Mouse (Mus musculus): ENCODE data around the gene Gm15262. TPM values are rescaled to one million over a fixed set of nuclear protein-coding genes. Genes with fewer than 3 reads are reported as not detected.
"Not testable (repeated sequence)": the region's sequence is repeated elsewhere in the genome, so short reads cannot be mapped to it uniquely, and the experiment has no call there.

The Gm15262 gene
- polyA plus RNA-seq (2015; fragmentation: Nextera tagmentation; extraction: Ambion mirVana) = not detected in 2 replicates

- H3K27ac ChIP-seq; H3K4me3 ChIP-seq; H3K4me2 ChIP-seq (replicated peaks); H3K4me1 ChIP-seq; H3K9me3 ChIP-seq; H3K36me3 ChIP-seq; H3K27me3 ChIP-seq; H3K9ac ChIP-seq; ATAC-seq (ENCODE audit: low FRiP score, low read depth): not testable (repeated sequence)
- 80% methylated on average over 2 of the region's 2 CpGs for WGBS
These were observed at the start of gene Gm15262 for GRCm38 (mm10) chrX:161287156-161287555. Gene Gm15262, plus strand, starts transcription at chrX:161287456.

- no peaks in the 10 kb centered on the region for H3K4me1 ChIP-seq
- no peak overlapping the region for H3K9ac ChIP-seq
- H3K36me3 ChIP-seq = no peaks in the 10 kb centered on the region
- H3K27me3 ChIP-seq = peaks cover 13% of the 10 kb centered on the region; the same call in 1 of the 2 replicates
- no peak for ATAC-seq (ENCODE audit: low FRiP score, low read depth)
- H3K27ac ChIP-seq = no peak overlapping the region
- no peak overlapping the region for H3K4me2 ChIP-seq (replicated peaks)
- 81% methylated on average over 1 of the region's 1 CpGs for WGBS
- H3K9me3 ChIP-seq = no peaks in the 10 kb centered on the region
- no peak overlapping the region for H3K4me3 ChIP-seq
These were observed 20.9 kb downstream of the Gm15262 start for GRCm38 (mm10) chrX:161308131-161308530.

GRCm38 (mm10) chrX:161316443-161316842 lies 29.2 kb downstream of the Gm15262 start:
- Histone ChIP-seq H3K4me1 (no peaks in the 10 kb centered on the region), H3K4me3 (no peak overlapping the region), H3K4me2 (replicated peaks) (no peak overlapping the region), H3K27me3 (peaks cover 4% of the 10 kb centered on the region; the same call in 1 of the 2 replicates), H3K9me3 (no peaks in the 10 kb centered on the region), H3K36me3 (no peaks in the 10 kb centered on the region), H3K27ac (no peak overlapping the region), H3K9ac (no peak overlapping the region)
- ATAC-seq (ENCODE audit: low FRiP score, low read depth) = no peak

- Histone ChIP-seq H3K4me3 (no peak overlapping the region), H3K27ac (no peak overlapping the region), H3K9me3 (no peaks in the 10 kb centered on the region), H3K4me1 (no peaks in the 10 kb centered on the region), H3K36me3 (no peaks in the 10 kb centered on the region), H3K27me3 (peaks cover 8% of the 10 kb centered on the region; the same call in 1 of the 2 replicates), H3K9ac (no peak overlapping the region), H3K4me2 (replicated peaks) (no peak overlapping the region)
- 40% methylated on average over 11 of the region's 11 CpGs for WGBS
- ATAC-seq (ENCODE audit: low FRiP score, low read depth) = no peak
These were observed 83.7 kb downstream of the Gm15262 start for GRCm38 (mm10) chrX:161370927-161371326.

GRCm38 (mm10) chrX:161371461-161371860 lies 84.2 kb downstream of the Gm15262 start:
- no peak overlapping the region for H3K4me3 ChIP-seq
- no peak overlapping the region for H3K4me2 ChIP-seq (replicated peaks)
- H3K27ac ChIP-seq = no peak overlapping the region
- WGBS = 61% methylated on average over 3 of the region's 3 CpGs
- no peak overlapping the region for H3K9ac ChIP-seq
- H3K4me1 ChIP-seq = no peaks in the 10 kb centered on the region
- no peak for ATAC-seq (ENCODE audit: low FRiP score, low read depth)
- H3K36me3 ChIP-seq = no peaks in the 10 kb centered on the region
- H3K27me3 ChIP-seq = peaks cover 8% of the 10 kb centered on the region; the same call in 1 of the 2 replicates
- no peaks in the 10 kb centered on the region for H3K9me3 ChIP-seq

- Histone ChIP-seq H3K27me3 (peaks cover 12% of the 10 kb centered on the region; the same call in 1 of the 2 replicates), H3K27ac (no peak overlapping the region), H3K4me2 (replicated peaks) (no peak overlapping the region), H3K4me3 (no peak overlapping the region), H3K9ac (no peak overlapping the region), H3K9me3 (no peaks in the 10 kb centered on the region), H3K4me1 (no peaks in the 10 kb centered on the region), H3K36me3 (no peaks in the 10 kb centered on the region)
- 59% methylated on average over 1 of the region's 1 CpGs for WGBS
- ATAC-seq (ENCODE audit: low FRiP score, low read depth) = no peak
These were observed 88.3 kb downstream of the Gm15262 start for GRCm38 (mm10) chrX:161375568-161375967.

- Histone ChIP-seq H3K27ac (no peak overlapping the region), H3K9me3 (no peaks in the 10 kb centered on the region), H3K4me2 (replicated peaks) (no peak overlapping the region), H3K27me3 (peaks cover 6% of the 10 kb centered on the region; the same call in 1 of the 2 replicates), H3K4me3 (no peak overlapping the region), H3K9ac (no peak overlapping the region), H3K36me3 (no peaks in the 10 kb centered on the region), H3K4me1 (no peaks in the 10 kb centered on the region)
- WGBS = 39% methylated on average over 8 of the region's 8 CpGs
- ATAC-seq (ENCODE audit: low FRiP score, low read depth) = no peak
These were observed 98.5 kb downstream of the Gm15262 start for GRCm38 (mm10) chrX:161385791-161386190.

DNA sequence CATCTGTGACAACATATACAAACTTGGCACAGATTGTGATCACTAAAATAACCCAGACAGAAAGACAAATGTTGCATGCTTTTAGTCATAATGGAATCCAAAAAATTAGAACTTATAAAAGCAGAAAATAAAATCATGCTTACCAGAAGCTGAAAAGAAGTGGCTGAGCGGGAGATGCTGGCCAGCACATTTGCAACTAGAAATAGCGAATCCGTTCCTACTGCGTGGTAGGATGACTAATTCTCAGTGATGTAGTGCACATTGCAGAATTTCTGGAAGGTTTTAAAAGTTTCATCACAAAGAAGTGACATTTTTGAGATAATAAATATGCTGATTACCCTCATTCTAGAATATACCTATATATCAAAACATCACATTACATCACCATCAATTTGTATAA lies 100.7 kb downstream of the Gm15262 start:
- H3K4me2 ChIP-seq (replicated peaks) = no peak overlapping the region
- no peak overlapping the region for H3K4me3 ChIP-seq
- no peaks in the 10 kb centered on the region for H3K36me3 ChIP-seq
- H3K27me3 ChIP-seq = peaks cover 5% of the 10 kb centered on the region; the same call in 1 of the 2 replicates
- H3K9me3 ChIP-seq = no peaks in the 10 kb centered on the region
- H3K9ac ChIP-seq = no peak overlapping the region
- H3K4me1 ChIP-seq = no peaks in the 10 kb centered on the region
- H3K27ac ChIP-seq = no peak overlapping the region
- 94% methylated on average over 4 of the region's 4 CpGs for WGBS
- no peak for ATAC-seq (ENCODE audit: low FRiP score, low read depth)

DNA sequence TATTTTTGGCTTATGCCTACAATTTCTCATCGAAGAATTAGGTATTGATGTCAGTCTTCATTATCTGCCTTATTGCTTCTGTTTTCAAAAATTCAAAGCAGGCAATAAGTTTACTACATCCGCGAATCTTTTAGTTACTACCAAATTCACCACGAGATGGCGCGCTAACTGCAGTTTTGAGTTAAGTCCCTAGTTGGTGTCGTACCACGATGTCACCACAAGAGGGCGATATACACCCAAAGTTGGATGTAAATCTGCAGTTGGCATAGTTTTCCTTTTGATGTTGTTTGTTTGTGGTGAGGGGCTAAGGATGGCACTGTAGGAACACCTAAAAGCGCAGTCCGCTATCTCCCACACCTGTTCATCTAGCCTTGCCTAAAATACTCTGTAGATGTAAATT lies 111.9 kb downstream of the Gm15262 start:
- no peaks in the 10 kb centered on the region for H3K4me1 ChIP-seq
- no peaks in the 10 kb centered on the region for H3K9me3 ChIP-seq
- H3K4me3 ChIP-seq = no peak overlapping the region
- peaks cover 20% of the 10 kb centered on the region for H3K27me3 ChIP-seq
- WGBS = 25% methylated on average over 11 of the region's 11 CpGs
- no peak overlapping the region for H3K9ac ChIP-seq
- H3K36me3 ChIP-seq = no peaks in the 10 kb centered on the region
- no peak overlapping the region for H3K4me2 ChIP-seq (replicated peaks)
- ATAC-seq (ENCODE audit: low FRiP score, low read depth) = no peak
- H3K27ac ChIP-seq = no peak overlapping the region

DNA sequence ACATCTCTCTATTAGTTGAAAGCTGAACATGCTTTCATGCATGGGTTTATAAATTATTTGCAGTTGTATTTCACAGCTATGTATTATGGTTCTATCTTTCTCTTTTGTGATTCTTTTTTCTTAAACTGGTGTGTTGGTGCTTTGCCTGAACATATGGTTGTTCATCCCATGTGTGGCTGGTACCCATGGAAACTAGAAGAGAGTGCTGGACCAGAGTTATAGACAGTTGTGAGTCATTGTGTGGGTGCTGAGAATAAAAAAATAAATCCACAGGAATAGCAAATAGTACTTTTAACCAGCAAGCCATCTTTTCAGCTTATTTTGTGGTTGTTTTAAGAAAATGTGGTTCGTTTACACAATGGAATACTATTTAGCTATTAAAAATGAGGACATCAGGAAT lies 123.9 kb downstream of the Gm15262 start:
- WGBS = 60% methylated on average over 1 of the region's 1 CpGs
- Histone ChIP-seq H3K4me3 (no peak overlapping the region), H3K9me3 (no peaks in the 10 kb centered on the region), H3K27ac (no peak overlapping the region), H3K4me2 (replicated peaks) (no peak overlapping the region), H3K9ac (no peak overlapping the region), H3K27me3 (peaks cover 23% of the 10 kb centered on the region), H3K36me3 (no peaks in the 10 kb centered on the region), H3K4me1 (no peaks in the 10 kb centered on the region)
- ATAC-seq (ENCODE audit: low FRiP score, low read depth) = no peak

Other genes starting within 250 kb of the Gm15262 start
- gene Scml2, start 170.3 kb upstream of the Gm15262 start, polyA plus RNA-seq (2015; fragmentation: Nextera tagmentation; extraction: Ambion mirVana) = 4.7 and 4.8 TPM in 2 replicates